Mouse (Mus musculus): ENCODE measurements around the gene Sat1.

Sat1 gene

GRCm38 (mm10) chrX:155166313-155166712, 49.9 kb downstream of the Sat1 start:
- no peak for DNase-seq (ENCODE audit: low spot score in 2 of 2)

GRCm38 (mm10) chrX:155163553-155163952, 52.7 kb downstream of the Sat1 start:
- DNase-seq (ENCODE audit: low spot score in 2 of 2): no peak

Data from urinary bladder, postnatal 4 days (tissue).